Mouse (Mus musculus): ENCODE results near the gene Hbb-bh2.
"Not testable (repeated sequence)": the region's sequence is repeated elsewhere in the genome, so short reads cannot be mapped to it uniquely, and the experiment has no call there.

The Hbb-bh2 gene

GRCm38 (mm10) chr7:103840268-103840667, at the start of gene Hbb-bh2:
TSS of gene Hbb-bh2 (minus strand) at chr7:103840520.
- no peak for DNase-seq

GRCm38 (mm10) chr7:103886152-103886551, 45.8 kb upstream of the Hbb-bh2 start, which contains the start of gene Olfr66:
TSS of gene Olfr66 (minus strand) at chr7:103886252.
- DNase-seq = no peak

- no peak for DNase-seq
Observed at GRCm38 (mm10) chr7:103877093-103877492, 36.8 kb upstream of the Hbb-bh2 start.

GRCm38 (mm10) chr7:103874451-103874850, 34.1 kb upstream of the Hbb-bh2 start:
- DNase-seq = no peak

- DNase-seq = no peak
Observed at GRCm38 (mm10) chr7:103873064-103873463, 32.7 kb upstream of the Hbb-bh2 start.

GRCm38 (mm10) chr7:103870667-103871066, 30.3 kb upstream of the Hbb-bh2 start:
- no peak for DNase-seq

GRCm38 (mm10) chr7:103865716-103866115, 25.4 kb upstream of the Hbb-bh2 start:
- no peak for DNase-seq

GRCm38 (mm10) chr7:103861531-103861930, 21.2 kb upstream of the Hbb-bh2 start:
- DNase-seq = no peak

- DNase-seq = no peak
Observed at GRCm38 (mm10) chr7:103860855-103861254, 20.5 kb upstream of the Hbb-bh2 start.

- no peak for DNase-seq
Observed at GRCm38 (mm10) chr7:103859076-103859475, 18.8 kb upstream of the Hbb-bh2 start.

- no peak for DNase-seq
Observed at GRCm38 (mm10) chr7:103854669-103855068, 14.3 kb upstream of the Hbb-bh2 start.

- DNase-seq = no peak
Observed at GRCm38 (mm10) chr7:103853090-103853489, 12.8 kb upstream of the Hbb-bh2 start, which contains the start of gene Hbb-y. TSS of gene Hbb-y (minus strand) at chr7:103853216.

- no peak for DNase-seq
Observed at GRCm38 (mm10) chr7:103844525-103845325, 4.4 kb upstream of the Hbb-bh2 start.

GRCm38 (mm10) chr7:103843034-103843433, 2.7 kb upstream of the Hbb-bh2 start, which contains the start of gene Hbb-bh1:
TSS of gene Hbb-bh1 (minus strand) at chr7:103843164.
- DNase-seq = no peak

GRCm38 (mm10) chr7:103827808-103828207, 12.5 kb downstream of the Hbb-bh2 start, which contains the start of gene Hbb-bs:
TSS of gene Hbb-bs (minus strand) at chr7:103828096.
- no peak for DNase-seq

- not testable (repeated sequence) for DNase-seq
Observed at GRCm38 (mm10) chr7:103827139-103827538, 13.2 kb downstream of the Hbb-bh2 start.

GRCm38 (mm10) chr7:103826255-103826887, 13.9 kb downstream of the Hbb-bh2 start:
- no peak for DNase-seq

- DNase-seq = no peak
Observed at GRCm38 (mm10) chr7:103825536-103826254, 14.6 kb downstream of the Hbb-bh2 start.

- no peak for DNase-seq
Observed at GRCm38 (mm10) chr7:103824597-103824996, 15.7 kb downstream of the Hbb-bh2 start.

GRCm38 (mm10) chr7:103815085-103815484, 25.2 kb downstream of the Hbb-bh2 start:
- DNase-seq = not testable (repeated sequence)

- no peak for DNase-seq
Observed at GRCm38 (mm10) chr7:103813766-103814165, 26.6 kb downstream of the Hbb-bh2 start, which contains the start of gene Hbb-bt. TSS of gene Hbb-bt (minus strand) at chr7:103813996.

GRCm38 (mm10) chr7:103813152-103813551, 27.2 kb downstream of the Hbb-bh2 start:
- not testable (repeated sequence) for DNase-seq

GRCm38 (mm10) chr7:103812174-103812573, 28.1 kb downstream of the Hbb-bh2 start:
- no peak for DNase-seq

Data from kidney, adult 9 months (tissue).